Mouse (Mus musculus): Measurements from ENCODE around the gene Cdk5rap3. TPM values are rescaled to one million over a fixed set of nuclear protein-coding genes. Genes with fewer than 3 reads are reported as not detected.
A peak's percentile ranks its signal among the peaks of the same experiment; 100 is the strongest.

Gene Cdk5rap3
- polyA plus RNA-seq, 1 experiment from 2014 or later, result 102 TPM

DNA sequence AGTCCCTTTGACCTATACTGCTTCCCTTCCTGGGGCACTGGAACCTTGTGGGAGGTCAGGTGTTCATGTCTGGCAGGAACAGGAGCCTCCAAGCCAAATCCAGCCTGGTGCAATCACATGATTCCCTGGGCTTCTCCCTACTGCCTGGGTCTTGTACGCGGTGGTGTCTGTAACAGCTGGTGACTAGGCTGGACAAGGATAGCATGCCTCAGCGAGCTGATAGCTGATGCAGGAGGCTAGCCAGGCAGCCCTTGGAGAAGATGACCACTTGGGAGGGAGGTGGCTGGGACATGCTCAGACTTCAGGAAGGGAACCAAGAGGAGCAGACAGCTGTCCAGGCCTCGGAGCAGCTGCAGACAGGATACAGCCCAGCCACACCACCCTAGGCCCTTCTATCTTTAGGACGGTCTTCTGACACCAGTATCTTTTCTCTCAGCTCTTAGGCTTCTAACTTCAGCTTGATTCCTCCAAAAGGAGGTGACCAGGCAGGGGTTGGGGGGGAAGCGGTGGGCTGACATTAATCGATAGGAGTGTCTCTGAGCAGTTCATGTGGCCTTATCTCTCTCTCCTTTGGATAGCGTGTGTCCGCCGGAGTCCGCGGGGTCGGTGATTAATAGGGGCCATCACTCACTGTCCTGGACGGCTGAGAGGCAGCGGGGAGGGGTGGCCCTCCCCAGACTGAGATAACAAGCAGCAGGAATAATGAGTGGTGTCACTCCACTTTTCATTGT, 9.7 kb downstream of the Cdk5rap3 start:
- H3K36me3 ChIP-seq (replicated peaks), result peaks cover 39% of the 10 kb centered on the region
- H3K4me1 ChIP-seq, result peaks cover 77% of the 10 kb centered on the region
- 61% methylated on average over 15 of the region's 15 CpGs for WGBS
- no peaks in the 10 kb centered on the region for H3K27me3 ChIP-seq
- no peak for ATAC-seq (ENCODE audit: low FRiP score)
- H3K9ac ChIP-seq, result 0 out of 2 replicates have a peak overlapping the region, but pooled peaks have one; percentile 22
- no peaks in the 10 kb centered on the region for H3K9me3 ChIP-seq
- H3K27ac ChIP-seq, result peak overlapping the region; percentile 61
- H3K4me2 ChIP-seq, result no peak overlapping the region
- H3K4me3 ChIP-seq (replicated peaks), result no peak overlapping the region

DNA sequence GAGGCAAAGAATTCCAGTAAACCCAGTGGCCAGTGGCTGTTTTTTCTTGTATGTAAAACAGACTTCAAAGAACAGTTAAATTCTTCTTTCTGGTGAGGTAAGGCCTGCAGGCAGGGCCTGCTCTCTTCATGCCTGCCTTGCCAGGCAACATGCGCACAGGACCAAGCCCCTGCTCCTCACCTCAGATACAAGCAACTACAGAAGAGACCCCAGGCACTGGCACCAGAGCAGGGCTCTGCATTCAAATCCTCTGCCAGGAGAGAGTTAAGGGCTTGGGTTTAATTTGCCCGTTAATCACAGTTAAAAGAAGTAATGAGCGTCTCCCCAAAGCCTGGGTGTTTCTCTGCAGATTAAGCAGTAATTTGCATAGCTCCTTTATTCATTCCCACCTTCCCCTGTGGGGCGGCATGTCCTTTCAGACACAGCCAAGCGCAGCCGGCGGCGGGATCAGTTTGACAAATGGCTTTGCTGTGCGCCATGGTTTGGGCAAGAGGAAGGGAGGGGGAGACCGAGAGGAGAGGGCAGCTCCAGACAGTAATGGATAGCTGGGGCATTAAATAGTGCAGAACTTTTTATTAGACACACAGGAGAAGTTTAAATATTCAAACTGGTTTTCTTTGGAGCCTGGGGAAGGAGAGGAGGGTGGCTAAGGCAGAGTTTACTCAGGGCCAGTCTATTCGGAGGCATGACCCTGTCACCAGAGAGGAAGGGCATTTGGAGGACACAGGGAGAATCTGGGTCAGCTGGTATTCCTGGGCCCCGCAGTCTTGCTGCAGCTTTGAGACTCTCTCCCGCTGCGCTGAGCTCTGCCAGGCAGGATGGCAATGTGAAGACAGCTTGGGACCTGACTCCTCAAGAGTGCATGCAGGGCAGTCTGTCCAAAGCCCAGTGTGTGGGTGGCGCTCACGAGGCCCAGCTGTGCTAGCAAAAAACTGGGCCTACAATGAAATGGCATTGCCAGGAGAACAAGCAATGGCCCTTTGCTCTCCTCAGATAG, 13.4 kb downstream of the Cdk5rap3 start:
- WGBS, result 3% methylated on average over 16 of the region's 16 CpGs
- peak; percentile 79 for ATAC-seq (ENCODE audit: low FRiP score)
- H3K36me3 ChIP-seq (replicated peaks), result peaks cover 13% of the 10 kb centered on the region
- peak overlapping the region; percentile 98 for H3K27ac ChIP-seq
- no peaks in the 10 kb centered on the region for H3K9me3 ChIP-seq
- no peak overlapping the region for H3K4me3 ChIP-seq (replicated peaks)
- H3K27me3 ChIP-seq, result no peaks in the 10 kb centered on the region
- H3K4me1 ChIP-seq, result peaks cover 93% of the 10 kb centered on the region
- H3K4me2 ChIP-seq, result peak overlapping the region; percentile 24
- peak overlapping the region; percentile 45 for H3K9ac ChIP-seq

DNA sequence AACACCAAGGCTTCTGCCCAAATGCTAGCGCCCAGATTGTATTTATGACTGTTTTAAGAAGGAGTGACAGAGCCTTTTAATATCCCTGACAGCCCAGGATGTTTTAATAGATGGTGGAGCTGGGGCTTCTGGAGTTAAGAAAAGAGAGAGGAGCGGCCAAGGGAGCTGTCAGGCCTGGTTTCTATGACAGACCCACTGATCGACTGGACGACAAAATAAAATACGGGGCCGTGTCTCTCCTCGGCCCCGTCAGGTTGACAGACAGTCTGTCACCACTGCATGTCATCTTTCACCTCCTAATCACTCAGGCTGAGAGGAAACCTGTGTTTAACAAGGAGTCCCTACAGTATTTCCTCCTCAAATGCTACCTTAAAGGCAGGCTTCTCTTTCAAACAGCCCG, 15.0 kb downstream of the Cdk5rap3 start:
- no peaks in the 10 kb centered on the region for H3K9me3 ChIP-seq
- H3K36me3 ChIP-seq (replicated peaks), result peaks cover 3% of the 10 kb centered on the region; the same call in 1 of the 2 replicates
- H3K27ac ChIP-seq, result peak overlapping the region; percentile 98
- no peaks in the 10 kb centered on the region for H3K27me3 ChIP-seq
- ATAC-seq (ENCODE audit: low FRiP score), result no peak
- 44% methylated on average over 9 of the region's 9 CpGs for WGBS
- no peak overlapping the region for H3K4me3 ChIP-seq (replicated peaks)
- H3K4me2 ChIP-seq, result no peak overlapping the region
- peaks cover 92% of the 10 kb centered on the region for H3K4me1 ChIP-seq
- no peak overlapping the region for H3K9ac ChIP-seq

- Histone ChIP-seq H3K4me3 (replicated peaks) (no peak overlapping the region), H3K27me3 (no peaks in the 10 kb centered on the region), H3K4me1 (peaks cover 80% of the 10 kb centered on the region), H3K9ac (peak overlapping the region; percentile 51), H3K4me2 (peak overlapping the region; percentile 41), H3K36me3 (replicated peaks) (no peaks in the 10 kb centered on the region), H3K9me3 (no peaks in the 10 kb centered on the region), H3K27ac (peak overlapping the region; percentile 98)
- 21% methylated on average over 13 of the region's 13 CpGs for WGBS
- ATAC-seq (ENCODE audit: low FRiP score), result peak; percentile 65
These were observed 16.6 kb downstream of the Cdk5rap3 start for GRCm38 (mm10) chr11:96899449-96900306.

GRCm38 (mm10) chr11:96895886-96896285, 20.4 kb downstream of the Cdk5rap3 start:
- H3K27ac ChIP-seq, result peak overlapping the region; percentile 10; the same call in 1 of the 2 replicates

GRCm38 (mm10) chr11:96893203-96893842, 23.0 kb downstream of the Cdk5rap3 start:
- Histone ChIP-seq H3K36me3 (replicated peaks) (no peaks in the 10 kb centered on the region), H3K4me1 (peaks cover 45% of the 10 kb centered on the region), H3K4me3 (replicated peaks) (no peak overlapping the region), H3K9ac (peak overlapping the region; percentile 27; the same call in 1 of the 2 replicates), H3K27ac (peak overlapping the region; percentile 85), H3K9me3 (no peaks in the 10 kb centered on the region), H3K27me3 (no peaks in the 10 kb centered on the region), H3K4me2 (no peak overlapping the region)
- peak; percentile 63 for ATAC-seq (ENCODE audit: low FRiP score)
- WGBS, result 45% methylated on average over 11 of the region's 11 CpGs

More at GRCm38 (mm10) chr11:96895886-96896285, 20.4 kb downstream of the Cdk5rap3 start:
- no peak for ATAC-seq (ENCODE audit: low FRiP score)
- Histone ChIP-seq H3K9ac (no peak overlapping the region), H3K4me1 (peaks cover 69% of the 10 kb centered on the region), H3K36me3 (replicated peaks) (no peaks in the 10 kb centered on the region), H3K27me3 (no peaks in the 10 kb centered on the region), H3K4me3 (replicated peaks) (no peak overlapping the region), H3K4me2 (no peak overlapping the region), H3K9me3 (no peaks in the 10 kb centered on the region)
- 98% methylated on average over 4 of the region's 4 CpGs for WGBS

GRCm38 (mm10) chr11:96891784-96892527, 24.3 kb downstream of the Cdk5rap3 start:
- Histone ChIP-seq H3K27ac (0 out of 2 replicates have a peak overlapping the region, but pooled peaks have one; percentile 59), H3K9ac (no peak overlapping the region), H3K4me1 (peaks cover 37% of the 10 kb centered on the region), H3K9me3 (no peaks in the 10 kb centered on the region), H3K27me3 (no peaks in the 10 kb centered on the region), H3K4me2 (no peak overlapping the region), H3K36me3 (replicated peaks) (no peaks in the 10 kb centered on the region), H3K4me3 (replicated peaks) (no peak overlapping the region)
- WGBS, result 71% methylated on average over 14 of the region's 14 CpGs
- no peak for ATAC-seq (ENCODE audit: low FRiP score)

DNA sequence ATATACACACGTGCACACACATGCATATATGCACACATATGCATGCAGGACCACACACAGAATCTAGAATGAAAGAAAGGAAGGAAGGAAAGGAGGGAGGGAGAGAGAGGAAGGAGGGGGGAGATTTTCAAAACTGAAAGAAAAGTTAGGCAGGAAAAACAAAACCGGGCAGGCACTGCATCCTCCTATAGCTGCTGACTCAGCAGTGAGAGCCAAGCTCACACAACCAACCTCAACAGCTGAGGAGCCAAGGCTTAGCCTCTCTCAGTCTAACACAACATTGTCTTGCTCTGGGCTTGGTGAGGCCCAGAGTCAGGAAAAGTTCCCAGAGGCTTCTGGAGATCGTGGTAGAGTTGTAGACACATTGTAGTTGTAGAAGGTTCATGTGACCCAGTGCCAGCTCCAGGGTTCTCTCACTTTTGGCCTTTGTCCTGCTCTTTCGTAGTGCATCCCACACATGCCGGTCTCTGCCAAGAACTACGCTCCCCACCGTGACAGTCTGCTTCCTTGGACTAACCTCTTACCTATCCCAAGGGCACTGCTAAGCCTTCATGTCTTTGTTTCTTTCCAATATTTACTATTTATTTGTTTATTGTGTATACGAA, 29.3 kb downstream of the Cdk5rap3 start:
- Histone ChIP-seq H3K27me3 (no peaks in the 10 kb centered on the region), H3K9me3 (no peaks in the 10 kb centered on the region), H3K4me1 (peaks cover 40% of the 10 kb centered on the region), H3K4me2 (no peak overlapping the region), H3K9ac (peak overlapping the region; percentile 40; the same call in 1 of the 2 replicates), H3K36me3 (replicated peaks) (no peaks in the 10 kb centered on the region), H3K4me3 (replicated peaks) (no peak overlapping the region), H3K27ac (peak overlapping the region; percentile 94)
- no peak for ATAC-seq (ENCODE audit: low FRiP score)
- 80% methylated on average over 8 of the region's 8 CpGs for WGBS

DNA sequence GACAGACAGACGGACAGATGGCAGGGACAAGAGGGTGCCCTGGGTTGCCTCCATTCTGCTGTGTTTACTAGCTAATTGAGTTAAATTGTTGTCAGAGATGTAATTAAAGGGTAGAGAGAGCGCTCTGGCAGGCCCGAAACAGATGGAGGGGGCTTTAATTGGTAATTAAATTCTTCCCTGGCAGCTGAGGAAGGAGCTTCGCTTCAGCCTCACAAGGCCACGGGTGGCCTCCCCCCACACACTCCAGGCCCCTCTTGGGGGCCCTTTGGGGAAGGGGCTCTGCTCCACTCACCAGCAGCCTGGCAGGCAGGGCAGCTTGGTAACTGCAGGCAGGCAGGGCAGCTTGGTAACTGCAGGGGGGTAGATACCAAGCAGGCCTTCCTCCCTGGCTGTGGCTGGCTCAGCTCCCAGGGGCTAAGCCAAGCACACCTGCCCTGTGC, 30.4 kb downstream of the Cdk5rap3 start:
- H3K4me3 ChIP-seq (replicated peaks), result no peak overlapping the region
- peaks cover 35% of the 10 kb centered on the region for H3K4me1 ChIP-seq
- peak overlapping the region; percentile 31 for H3K4me2 ChIP-seq
- 4% methylated on average over 5 of the region's 5 CpGs for WGBS
- peak overlapping the region; percentile 33; the same call in 1 of the 2 replicates for H3K9ac ChIP-seq
- no peaks in the 10 kb centered on the region for H3K36me3 ChIP-seq (replicated peaks)
- H3K9me3 ChIP-seq, result no peaks in the 10 kb centered on the region
- H3K27ac ChIP-seq, result peak overlapping the region; percentile 94
- ATAC-seq (ENCODE audit: low FRiP score), result peak; percentile 93
- H3K27me3 ChIP-seq, result no peaks in the 10 kb centered on the region

DNA sequence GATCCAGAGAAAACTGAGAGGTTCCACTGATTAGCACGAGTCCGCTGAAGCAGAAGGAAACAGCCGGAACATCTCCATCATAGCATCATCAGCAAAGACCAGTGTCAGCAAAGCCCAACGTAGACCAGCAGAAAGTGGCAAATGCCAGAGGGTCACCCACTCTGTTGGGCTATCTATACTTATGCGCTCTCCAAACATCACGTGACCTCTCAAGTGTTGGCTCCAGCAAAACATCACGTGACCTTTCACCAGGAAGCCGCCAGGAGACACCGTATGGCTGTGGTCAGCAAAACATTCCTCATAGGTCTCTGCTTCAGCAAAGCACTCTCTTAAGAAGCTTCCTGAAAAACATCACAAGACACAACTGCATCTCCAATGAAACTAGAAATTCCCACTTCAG, 36.0 kb downstream of the Cdk5rap3 start:
- Histone ChIP-seq H3K27ac (peak overlapping the region; percentile 100; the same call in 1 of the 2 replicates), H3K9ac (no peak overlapping the region), H3K27me3 (no peaks in the 10 kb centered on the region), H3K4me2 (no peak overlapping the region), H3K4me1 (peaks cover 55% of the 10 kb centered on the region), H3K9me3 (no peaks in the 10 kb centered on the region), H3K4me3 (replicated peaks) (no peak overlapping the region), H3K36me3 (replicated peaks) (no peaks in the 10 kb centered on the region)
- 95% methylated on average over 9 of the region's 9 CpGs for WGBS
- ATAC-seq (ENCODE audit: low FRiP score), result no peak

All from forebrain, embryonic 12.5 days (tissue).